Mouse (Mus musculus): ENCODE results near the gene Tceal3.
"Not testable (repeated sequence)": the region's sequence is repeated elsewhere in the genome, so short reads cannot be mapped to it uniquely, and the experiment has no call there.

The Tceal3 gene

DNA sequence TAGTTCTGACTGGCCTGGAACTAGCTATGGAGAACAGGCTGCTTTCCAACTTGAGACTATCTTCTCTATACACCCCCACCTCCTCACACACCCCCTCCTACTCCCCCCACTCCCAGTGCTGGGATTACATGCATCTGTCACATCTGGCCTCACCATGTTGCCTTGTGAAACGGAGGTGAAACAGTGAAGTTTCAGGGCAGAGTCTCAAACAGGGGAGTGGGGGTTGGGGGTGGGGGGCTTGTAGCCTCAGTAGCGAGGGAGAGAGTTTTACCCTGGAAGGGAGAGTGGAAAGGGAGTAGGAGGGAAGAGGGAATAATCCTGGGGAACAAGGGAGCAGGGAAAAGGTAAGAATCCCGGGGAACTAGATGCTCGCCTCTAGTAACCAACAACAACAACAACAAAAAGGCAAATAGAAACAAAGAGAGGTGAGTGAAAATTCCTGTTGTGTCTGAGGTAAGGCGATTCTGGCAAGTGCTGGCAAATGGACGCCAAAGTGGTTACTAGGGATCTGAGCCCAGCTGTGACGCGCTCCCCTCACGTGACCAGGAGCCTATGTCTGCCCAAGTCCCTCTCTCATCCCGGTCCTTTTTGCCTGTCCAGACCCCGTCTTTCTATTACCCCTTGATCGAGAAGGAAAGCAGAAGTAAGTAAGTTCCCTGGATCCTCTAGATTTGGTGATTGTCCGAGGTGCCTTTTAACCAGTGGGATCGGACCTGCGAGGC, 117.0 kb downstream of the Tceal3 start, which contains the start of gene Tceal1:
Gene Tceal1 (plus strand): TSS at position 537 of the 722 bp plus-strand sequence.
- DNase-seq (ENCODE audit: low spot score): no peak

DNA sequence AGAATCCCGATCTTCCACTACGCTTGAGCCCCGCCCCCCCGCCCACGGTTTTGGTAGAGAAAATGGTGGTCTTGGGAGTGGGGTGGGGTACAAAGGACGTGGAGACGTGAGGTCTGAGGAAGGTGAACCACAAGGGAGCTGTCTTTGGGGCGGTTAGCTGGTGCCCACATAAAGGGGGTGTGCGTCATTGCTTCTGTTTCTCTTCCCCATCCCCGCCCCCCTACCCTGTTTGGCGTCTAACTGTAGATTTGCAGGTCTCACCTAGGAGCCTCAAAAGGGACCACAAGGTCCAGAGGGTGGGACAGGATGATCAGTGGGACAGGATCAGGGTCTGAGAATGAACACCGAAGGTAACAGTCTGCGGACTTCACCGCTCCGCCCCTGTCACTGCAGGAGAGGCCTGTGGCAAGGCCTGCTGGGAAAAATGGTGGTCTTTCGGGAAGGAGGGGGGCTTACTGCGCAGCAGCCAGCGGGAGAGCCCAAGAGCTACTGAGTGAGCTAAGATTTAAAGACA, 117.6 kb downstream of the Tceal3 start:
- no peak for DNase-seq (ENCODE audit: low spot score)

- DNase-seq (ENCODE audit: low spot score): no peak
Measured at GRCm38 (mm10) chrX:136708782-136709181, 118.1 kb downstream of the Tceal3 start.

DNA sequence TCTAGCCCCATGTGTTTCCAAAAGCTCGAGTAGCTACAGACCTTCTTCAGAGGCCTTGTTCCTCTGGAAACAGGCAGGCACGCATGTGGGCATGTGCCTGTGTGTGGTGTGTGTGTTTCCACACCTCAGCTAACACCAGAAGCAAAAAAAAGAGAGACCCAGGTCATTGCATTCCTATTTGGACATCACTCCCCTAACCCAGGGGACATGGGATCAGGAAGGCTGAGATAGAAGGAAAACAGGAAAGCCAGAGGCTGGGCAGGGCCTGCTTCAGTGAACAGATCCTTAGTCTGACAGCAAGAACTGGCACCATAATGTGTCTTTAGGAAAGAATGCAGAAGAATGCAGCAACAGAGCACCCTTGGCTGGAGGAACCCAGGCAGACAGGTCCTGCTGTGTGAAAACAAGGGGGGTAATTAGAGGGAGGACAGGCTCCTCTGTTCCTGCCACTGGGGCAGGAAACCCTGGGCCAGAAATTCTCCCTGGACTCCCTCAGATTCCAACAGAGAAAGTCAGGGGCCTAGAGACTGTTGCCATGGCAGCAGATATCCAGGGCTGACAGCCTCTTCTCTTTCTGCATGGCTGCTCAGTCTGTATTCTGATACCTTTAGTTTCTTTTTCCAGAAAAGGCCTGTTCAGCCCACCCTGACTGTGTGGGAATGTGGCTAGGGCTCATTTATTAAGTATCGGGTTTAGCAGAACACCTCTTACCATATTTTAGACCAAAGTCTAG, 124.3 kb downstream of the Tceal3 start:
- not testable (repeated sequence) for DNase-seq (ENCODE audit: low spot score)

All from urinary bladder, postnatal 10 days (tissue).